Comparison of ENCODE assay signal across 14 mouse cellular contexts in genomic region chr11:102364570-102365371, GRCm38 (mm10). TPM values are rescaled to one million over a fixed set of nuclear protein-coding genes. Genes with fewer than 3 reads are reported as not detected.
A peak's percentile ranks its signal among the peaks of the same experiment; 100 is the strongest.
DNase-seq lines count a peak whose midpoint lies in the region; ATAC-seq and TF ChIP-seq lines count a peak whose summit lies in the region.
"Had no signal": no experiment of that assay in that cellular context is flagged by ENCODE, and none has a peak within 500 bp of the region (broad histone marks: within the 10 kb centered on the region; RNA-seq: fewer than 3 reads in every experiment).

No protein-coding gene starts in this region.

- no peak overlapping the region for H3K4me3 ChIP-seq in forebrain, embryonic 12.5 days (replicated peaks)
- no peak overlapping the region for H3K4me3 ChIP-seq in forebrain, embryonic 13.5 days
- H3K4me3 ChIP-seq in lung, embryonic 15.5 days: no peak overlapping the region
- H3K4me3 ChIP-seq in liver, embryonic 11.5 days (ENCODE audit: low read depth, low read length): peak overlapping the region; percentile 63
- H3K4me3 ChIP-seq in stomach, embryonic 16.5 days (replicated peaks; ENCODE audit: low read length): no peak overlapping the region
- no peak overlapping the region for H3K4me3 ChIP-seq in layer of hippocampus, adult 2 months
- H3K4me3 ChIP-seq: gastrocnemius, adult 2 months; neural tube, embryonic 13.5 days had no signal

- no peaks in the 10 kb centered on the region for H3K4me1 ChIP-seq in forebrain, embryonic 12.5 days
- no peaks in the 10 kb centered on the region for H3K4me1 ChIP-seq in forebrain, embryonic 13.5 days
- no peaks in the 10 kb centered on the region for H3K4me1 ChIP-seq in lung, embryonic 15.5 days
- H3K4me1 ChIP-seq in liver, embryonic 11.5 days (replicated peaks; ENCODE audit: control insufficient read depth, insufficient read depth, low read length): peaks cover 28% of the 10 kb centered on the region
- H3K4me1 ChIP-seq in stomach, embryonic 16.5 days (ENCODE audit: control insufficient read depth, insufficient read depth, low read length): no peaks in the 10 kb centered on the region
- H3K4me1 ChIP-seq: neural tube, embryonic 13.5 days had no signal

- no peak overlapping the region for H3K4me2 ChIP-seq in forebrain, embryonic 12.5 days
- H3K4me2 ChIP-seq in forebrain, embryonic 13.5 days: no peak overlapping the region
- H3K4me2 ChIP-seq in lung, embryonic 15.5 days: no peak overlapping the region
- peak overlapping the region; percentile 58 for H3K4me2 ChIP-seq in liver, embryonic 11.5 days
- no peak overlapping the region for H3K4me2 ChIP-seq in stomach, embryonic 16.5 days (ENCODE audit: low read depth, low read length)
- H3K4me2 ChIP-seq: neural tube, embryonic 13.5 days had no signal

- H3K27me3 ChIP-seq in forebrain, embryonic 12.5 days: no peaks in the 10 kb centered on the region
- H3K27me3 ChIP-seq in forebrain, embryonic 13.5 days: no peaks in the 10 kb centered on the region
- no peaks in the 10 kb centered on the region for H3K27me3 ChIP-seq in lung, embryonic 15.5 days
- H3K27me3 ChIP-seq in liver, embryonic 11.5 days (replicated peaks; ENCODE audit: control insufficient read depth, insufficient read depth, low read length): peaks cover 36% of the 10 kb centered on the region
- H3K27me3 ChIP-seq in stomach, embryonic 16.5 days (ENCODE audit: control insufficient read depth, insufficient read depth, low read length): no peaks in the 10 kb centered on the region

- no peaks in the 10 kb centered on the region for H3K36me3 ChIP-seq in forebrain, embryonic 12.5 days (replicated peaks)
- no peaks in the 10 kb centered on the region for H3K36me3 ChIP-seq in forebrain, embryonic 13.5 days (ENCODE audit: poor library complexity, severe bottlenecking)
- no peaks in the 10 kb centered on the region for H3K36me3 ChIP-seq in lung, embryonic 15.5 days
- peaks cover 4% of the 10 kb centered on the region for H3K36me3 ChIP-seq in liver, embryonic 11.5 days (ENCODE audit: control insufficient read depth, insufficient read depth, low read length)
- H3K36me3 ChIP-seq in stomach, embryonic 16.5 days (ENCODE audit: control insufficient read depth, insufficient read depth, low read length): no peaks in the 10 kb centered on the region
- H3K36me3 ChIP-seq: neural tube, embryonic 13.5 days had no signal

- DNase-seq in lung, postnatal 25 days (ENCODE audit: low spot score): no peak
- no peak for DNase-seq in liver, embryonic 11.5 days (ENCODE audit: low spot score)
- DNase-seq in layer of hippocampus, adult 2 months (ENCODE audit: low spot score in 2 of 2): no peak
- DNase-seq: gastrocnemius, adult 2 months; kidney, adult 9 months had no signal

- WGBS in forebrain, embryonic 12.5 days: 75% methylated on average over 14 of the region's 14 CpGs
- whole genome bisulfite sequencing in forebrain, embryonic 13.5 days: 75% methylated on average over 14 of the region's 14 CpGs
- WGBS in lung, embryonic 15.5 days: 65% methylated on average over 14 of the region's 14 CpGs
- 54% methylated on average over 14 of the region's 14 CpGs for WGBS in liver, embryonic 11.5 days
- 67% methylated on average over 14 of the region's 14 CpGs for WGBS in stomach, embryonic 16.5 days

- no peaks in the 10 kb centered on the region for H3K9me3 ChIP-seq in forebrain, embryonic 12.5 days
- H3K9me3 ChIP-seq in forebrain, embryonic 13.5 days (replicated peaks): no peaks in the 10 kb centered on the region
- H3K9me3 ChIP-seq in lung, embryonic 15.5 days: no peaks in the 10 kb centered on the region
- H3K9me3 ChIP-seq in liver, embryonic 11.5 days (ENCODE audit: control insufficient read depth, low read length): no peaks in the 10 kb centered on the region
- no peaks in the 10 kb centered on the region for H3K9me3 ChIP-seq in stomach, embryonic 16.5 days (replicated peaks; ENCODE audit: control insufficient read depth, low read length)
- H3K9me3 ChIP-seq: neural tube, embryonic 13.5 days had no signal

- H3K27ac ChIP-seq in forebrain, embryonic 12.5 days: no peak overlapping the region
- no peak overlapping the region for H3K27ac ChIP-seq in forebrain, embryonic 13.5 days
- no peak overlapping the region for H3K27ac ChIP-seq in lung, embryonic 15.5 days
- peak overlapping the region; percentile 88 for H3K27ac ChIP-seq in liver, embryonic 11.5 days (ENCODE audit: low read depth, low read length)
- H3K27ac ChIP-seq in stomach, embryonic 16.5 days (ENCODE audit: low read length): no peak overlapping the region
- H3K27ac ChIP-seq in layer of hippocampus, adult 2 months: no peak overlapping the region
- H3K27ac ChIP-seq: gastrocnemius, adult 2 months; neural tube, embryonic 13.5 days had no signal

- no peak; the same call in 1 of the 2 replicates for ATAC-seq in forebrain, embryonic 12.5 days (ENCODE audit: low FRiP score)
- no peak for ATAC-seq in forebrain, embryonic 13.5 days
- ATAC-seq in lung, embryonic 15.5 days (ENCODE audit: borderline replicate concordance, extremely low read depth, low FRiP score, low TSS enrichment): peak; percentile 76; the same call in 1 of the 2 replicates
- peak; percentile 90 for ATAC-seq in liver, embryonic 11.5 days (replicated peaks; ENCODE audit: low FRiP score)
- peak; percentile 67 for ATAC-seq in stomach, embryonic 16.5 days (ENCODE audit: insufficient read depth, low FRiP score)
- ATAC-seq in frontal cortex, adult (ENCODE audit: low TSS enrichment): no peak

- H3K9ac ChIP-seq in forebrain, embryonic 12.5 days: peak overlapping the region; percentile 12; the same call in 1 of the 2 replicates
- H3K9ac ChIP-seq in forebrain, embryonic 13.5 days: no peak overlapping the region
- H3K9ac ChIP-seq in lung, embryonic 15.5 days: no peak overlapping the region
- H3K9ac ChIP-seq in liver, embryonic 11.5 days (ENCODE audit: low read depth, low read length): peak overlapping the region; percentile 84
- no peak overlapping the region for H3K9ac ChIP-seq in stomach, embryonic 16.5 days (ENCODE audit: low read length)
- H3K9ac ChIP-seq: neural tube, embryonic 13.5 days had no signal

- no peak for TF ChIP-seq CTCF in layer of hippocampus, adult 2 months (conservative IDR thresholded peaks at IDR 0.05)

RNA-seq across cellular contexts. Expression of gene Slc4a1, which starts 1.2 kb away (rescaled TPM):
- 21.2 and 25.7 TPM in 2 replicates for polyA plus RNA-seq in forebrain, embryonic 12.5 days (2016; fragmentation: Nextera tagmentation; extraction: Ambion mirVana)
- polyA plus RNA-seq in forebrain, embryonic 13.5 days (2015; fragmentation: Nextera tagmentation; extraction: Ambion mirVana): 2.6 and 6.5 TPM in 2 replicates
- polyA plus RNA-seq in lung, embryonic 15.5 days (2015; fragmentation: Nextera tagmentation; extraction: Ambion mirVana): 10.1 and 14.0 TPM in 2 replicates
- 191 and 229 TPM in 2 replicates for polyA plus RNA-seq in liver, embryonic 11.5 days (2014; fragmentation: Nextera tagmentation; extraction: Ambion mirVana)
- polyA plus RNA-seq in stomach, embryonic 16.5 days (2015; fragmentation: Nextera tagmentation; extraction: Ambion mirVana): 38.9 and 47.2 TPM in 2 replicates
- under 1 TPM; 0.15 to 0.23 TPM for total RNA-seq in layer of hippocampus, adult 2 months (2021)
- polyA plus RNA-seq: C2C12; small intestine, adult 2 months had no signal

RNA-seq across cellular contexts. Expression of gene Rundc3a, which starts 28.4 kb away (rescaled TPM):
- 103 and 113 TPM in 2 replicates for polyA plus RNA-seq in forebrain, embryonic 12.5 days (2016; fragmentation: Nextera tagmentation; extraction: Ambion mirVana)
- polyA plus RNA-seq in forebrain, embryonic 13.5 days (2015; fragmentation: Nextera tagmentation; extraction: Ambion mirVana): 93.9 and 94.8 TPM in 2 replicates
- 1.6 and 2.0 TPM in 2 replicates for polyA plus RNA-seq in lung, embryonic 15.5 days (2015; fragmentation: Nextera tagmentation; extraction: Ambion mirVana)
- 1.8 and 2.6 TPM in 2 replicates for polyA plus RNA-seq in liver, embryonic 11.5 days (2014; fragmentation: Nextera tagmentation; extraction: Ambion mirVana)
- 6.8 and 7.6 TPM in 2 replicates for polyA plus RNA-seq in stomach, embryonic 16.5 days (2015; fragmentation: Nextera tagmentation; extraction: Ambion mirVana)
- total RNA-seq in layer of hippocampus, adult 2 months (2021): 100 to 1,000 TPM; 482 to 488 TPM
- total RNA-seq: gastrocnemius, adult 2 months; megakaryocyte-erythroid progenitor cell, adult 5-6 weeks had no signal

RNA-seq across cellular contexts. Expression of gene Slc25a39, which starts 43.0 kb away (rescaled TPM):
- 173 TPM in 2 replicates for polyA plus RNA-seq in forebrain, embryonic 12.5 days (2016; fragmentation: Nextera tagmentation; extraction: Ambion mirVana)
- polyA plus RNA-seq in forebrain, embryonic 13.5 days (2015; fragmentation: Nextera tagmentation; extraction: Ambion mirVana): 157 and 159 TPM in 2 replicates
- 240 and 247 TPM in 2 replicates for polyA plus RNA-seq in lung, embryonic 15.5 days (2015; fragmentation: Nextera tagmentation; extraction: Ambion mirVana)
- 282 and 283 TPM in 2 replicates for polyA plus RNA-seq in liver, embryonic 11.5 days (2014; fragmentation: Nextera tagmentation; extraction: Ambion mirVana)
- 239 and 243 TPM in 2 replicates for polyA plus RNA-seq in stomach, embryonic 16.5 days (2015; fragmentation: Nextera tagmentation; extraction: Ambion mirVana)
- total RNA-seq in layer of hippocampus, adult 2 months (2021): 10 to 100 TPM; 62.5 to 62.6 TPM

RNA-seq across cellular contexts. Expression of gene Ubtf, which starts 45.2 kb away (rescaled TPM):
- polyA plus RNA-seq in forebrain, embryonic 12.5 days (2016; fragmentation: Nextera tagmentation; extraction: Ambion mirVana): 111 and 121 TPM in 2 replicates
- polyA plus RNA-seq in forebrain, embryonic 13.5 days (2015; fragmentation: Nextera tagmentation; extraction: Ambion mirVana): 96.1 and 98.8 TPM in 2 replicates
- 83.5 and 86.1 TPM in 2 replicates for polyA plus RNA-seq in lung, embryonic 15.5 days (2015; fragmentation: Nextera tagmentation; extraction: Ambion mirVana)
- 104 and 108 TPM in 2 replicates for polyA plus RNA-seq in liver, embryonic 11.5 days (2014; fragmentation: Nextera tagmentation; extraction: Ambion mirVana)
- 70.5 and 71.4 TPM in 2 replicates for polyA plus RNA-seq in stomach, embryonic 16.5 days (2015; fragmentation: Nextera tagmentation; extraction: Ambion mirVana)
- total RNA-seq in layer of hippocampus, adult 2 months (2021): 100 to 1,000 TPM; 122 to 138 TPM

Comparison
In these comparisons a context has a peak if more than half of its experiments do, and no peak if none do; other contexts are left out.
1. H3K9ac ChIP-seq: peak in forebrain, embryonic 12.5 days (single experiment) and liver, embryonic 11.5 days (single experiment); none in forebrain, embryonic 13.5 days (single experiment), lung, embryonic 15.5 days (single experiment) and stomach, embryonic 16.5 days (single experiment).
2. ATAC-seq: peak in lung, embryonic 15.5 days (single experiment), liver, embryonic 11.5 days (single experiment) and stomach, embryonic 16.5 days (single experiment); none in forebrain, embryonic 12.5 days (single experiment), forebrain, embryonic 13.5 days (single experiment) and frontal cortex, adult (single experiment).
3. RNA of gene Rundc3a, which starts 28.4 kb away (polyA plus RNA-seq): 103 to 113 TPM in forebrain, embryonic 12.5 days and 93.9 to 94.8 TPM in forebrain, embryonic 13.5 days; 6.8 to 7.6 TPM in stomach, embryonic 16.5 days, 1.8 to 2.6 TPM in liver, embryonic 11.5 days and 1.6 to 2.0 TPM in lung, embryonic 15.5 days; every median in the first group is over 10 times any median in the second.